Mouse (Mus musculus) C2C12 (cell line): ENCODE measurements around the gene Grip1. TPM values are rescaled to one million over a fixed set of nuclear protein-coding genes. Genes with fewer than 3 reads are reported as not detected.

Source experiments
- H3K27me3 ChIP-seq: one replicate; pipeline ENCODE4 v1.6.1; 2011; ENCODE audit not compliant: control insufficient read depth, insufficient read depth, insufficient read length
- H3K36me3 ChIP-seq: one replicate; pipeline ENCODE4 v1.6.1; 2011; ENCODE audit not compliant: control insufficient read depth, insufficient read depth
- H3K4me3 ChIP-seq: one replicate; pipeline ENCODE4 v1.5.1; 2011; ENCODE audit warnings: mild to moderate bottlenecking, control low read depth; ENCODE audit not compliant: poor library complexity, insufficient read depth, severe bottlenecking
- H3K79me2 ChIP-seq: one replicate; pipeline ENCODE4 v1.6.1; 2011; ENCODE audit not compliant: control insufficient read depth, insufficient read depth
- H3K79me3 ChIP-seq: one replicate; pipeline ENCODE4 v1.6.1; 2011; ENCODE audit warnings: low read depth, control low read depth
- H3ac ChIP-seq: one replicate; pipeline ENCODE3; 2011; ENCODE audit warnings: low read depth; ENCODE audit not compliant: control insufficient read depth, insufficient read length
- CEBPB ChIP-seq: IDR thresholded peaks from one replicate; pipeline ENCODE4 v1.6.1; 2011; ENCODE audit warnings: low read depth, mild to moderate bottlenecking, control low read depth, moderate library complexity
- CTCF ChIP-seq: IDR thresholded peaks from one replicate; pipeline ENCODE4 v1.5.1; 2011; ENCODE audit not compliant: control insufficient read depth, insufficient read depth, insufficient read length
- FOSL1 ChIP-seq: IDR thresholded peaks from one replicate; pipeline ENCODE4 v1.8.0; 2011; ENCODE audit warnings: mild to moderate bottlenecking, low read length; ENCODE audit not compliant: poor library complexity, insufficient read depth, severe bottlenecking
- MAX ChIP-seq: IDR thresholded peaks from one replicate; pipeline ENCODE4 v1.6.1; 2011; ENCODE audit warnings: mild to moderate bottlenecking, control low read depth
- MYOD1 ChIP-seq: IDR thresholded peaks from one replicate; pipeline ENCODE4 v1.6.1; 2011; ENCODE audit warnings: low read depth; ENCODE audit not compliant: control insufficient read depth, insufficient read length
- MYOG ChIP-seq: IDR thresholded peaks from one replicate; pipeline ENCODE4 v1.6.1; 2011; ENCODE audit not compliant: control insufficient read depth, insufficient read length; ENCODE audit errors: extremely low read depth
- USF1 ChIP-seq: IDR thresholded peaks from one replicate; pipeline ENCODE4 v1.6.1; 2011; ENCODE audit warnings: low read depth, mild to moderate bottlenecking, control low read depth, moderate library complexity
- polyA plus RNA-seq: library from polyadenylated mRNA; unstranded; fragments of >200 nt; fragmentation: generic; extraction: Trizol; gene quantifications from one replicate; pipeline ENCODE4 v1.2.1, GENCODE M21; 2012; ENCODE audit warnings: missing spikeins

The Grip1 gene
- polyA plus RNA-seq, 1 experiment = 0.02 TPM

GRCm38 (mm10) chr10:119521686-119522085, 68.1 kb downstream of the Grip1 start:
- no peaks in the 10 kb centered on the region for H3K79me3 ChIP-seq
- H3K27me3 ChIP-seq = no peaks in the 10 kb centered on the region
- H3ac ChIP-seq = no peak overlapping the region
- TF ChIP-seq USF1 (no peak), MYOD1 (no peak), CEBPB (no peak)
- no peak overlapping the region for H3K4me3 ChIP-seq
- H3K79me2 ChIP-seq = no peaks in the 10 kb centered on the region
- H3K36me3 ChIP-seq = no peaks in the 10 kb centered on the region

GRCm38 (mm10) chr10:119525730-119526129, 72.1 kb downstream of the Grip1 start:
- H3K79me2 ChIP-seq = no peaks in the 10 kb centered on the region
- H3K27me3 ChIP-seq = no peaks in the 10 kb centered on the region
- no peaks in the 10 kb centered on the region for H3K79me3 ChIP-seq
- TF ChIP-seq FOSL1 (no peak), MYOG (no peak), CTCF (no peak), MAX (no peak), MYOD1 (no peak), USF1 (no peak), CEBPB (no peak)
- H3K36me3 ChIP-seq = no peaks in the 10 kb centered on the region
- no peak overlapping the region for H3K4me3 ChIP-seq
- no peak overlapping the region for H3ac ChIP-seq

GRCm38 (mm10) chr10:119534852-119535251, 81.2 kb downstream of the Grip1 start:
- H3K36me3 ChIP-seq = no peaks in the 10 kb centered on the region
- no peak overlapping the region for H3ac ChIP-seq
- no peaks in the 10 kb centered on the region for H3K79me2 ChIP-seq
- H3K79me3 ChIP-seq = no peaks in the 10 kb centered on the region
- peaks cover 3% of the 10 kb centered on the region for H3K27me3 ChIP-seq
- no peak overlapping the region for H3K4me3 ChIP-seq
- TF ChIP-seq CEBPB = no peak
- TF ChIP-seq USF1 = no peak
- no peak for TF ChIP-seq FOSL1
- TF ChIP-seq MYOG = no peak
- TF ChIP-seq CTCF = no peak
- no peak for TF ChIP-seq MAX
- no peak for TF ChIP-seq MYOD1

- no peak for TF ChIP-seq USF1
- TF ChIP-seq MYOD1 = no peak
- TF ChIP-seq FOSL1 = no peak
- no peak for TF ChIP-seq MYOG
- no peak for TF ChIP-seq MAX
- no peaks in the 10 kb centered on the region for H3K79me2 ChIP-seq
- peaks cover 3% of the 10 kb centered on the region for H3K27me3 ChIP-seq
- no peak overlapping the region for H3ac ChIP-seq
- H3K4me3 ChIP-seq = no peak overlapping the region
- no peaks in the 10 kb centered on the region for H3K79me3 ChIP-seq
- H3K36me3 ChIP-seq = no peaks in the 10 kb centered on the region
Measured at GRCm38 (mm10) chr10:119541655-119542054, 88.0 kb downstream of the Grip1 start.

GRCm38 (mm10) chr10:119543771-119544170, 90.1 kb downstream of the Grip1 start:
- H3K27me3 ChIP-seq = no peaks in the 10 kb centered on the region
- H3K79me3 ChIP-seq = no peaks in the 10 kb centered on the region
- no peak overlapping the region for H3ac ChIP-seq
- H3K4me3 ChIP-seq = no peak overlapping the region
- no peak for TF ChIP-seq CTCF
- TF ChIP-seq FOSL1 = no peak
- no peak for TF ChIP-seq MYOG
- no peak for TF ChIP-seq CEBPB
- no peak for TF ChIP-seq MYOD1
- no peak for TF ChIP-seq MAX
- TF ChIP-seq USF1 = no peak
- H3K36me3 ChIP-seq = no peaks in the 10 kb centered on the region
- no peaks in the 10 kb centered on the region for H3K79me2 ChIP-seq

GRCm38 (mm10) chr10:119544743-119545142, 91.1 kb downstream of the Grip1 start:
- Histone ChIP-seq H3K79me3 (no peaks in the 10 kb centered on the region), H3ac (no peak overlapping the region), H3K27me3 (no peaks in the 10 kb centered on the region), H3K79me2 (no peaks in the 10 kb centered on the region), H3K36me3 (no peaks in the 10 kb centered on the region), H3K4me3 (no peak overlapping the region)
- TF ChIP-seq USF1 (no peak), CEBPB (no peak), CTCF (no peak), MYOD1 (no peak), MAX (no peak), MYOG (no peak), FOSL1 (no peak)
